Mouse (Mus musculus) CD4-positive, CD25-positive, alpha-beta regulatory T cell, adult 2 months (primary cell): ENCODE measurements around the gene Mrps16.

ENCODE experiments used
- DNase-seq: peaks from one replicate; pipeline ENCODE4 v3.0.0-alpha.2; 2012; ENCODE audit warnings: low read depth, low spot score

Mrps16 gene

GRCm38 (mm10) chr14:20393205-20393913 is at the start of gene Mrps16:
TSS of gene Mrps16 (minus strand) at chr14:20393634.
- DNase-seq = peak; percentile 98

- DNase-seq = no peak
These were observed 48.8 kb upstream of the Mrps16 start for GRCm38 (mm10) chr14:20442252-20442651.

GRCm38 (mm10) chr14:20436976-20437375 is 43.5 kb upstream of the Mrps16 start:
- no peak for DNase-seq

- no peak for DNase-seq
These were observed 39.0 kb upstream of the Mrps16 start for GRCm38 (mm10) chr14:20432420-20432819.

GRCm38 (mm10) chr14:20431726-20432125 is 38.3 kb upstream of the Mrps16 start:
- DNase-seq = no peak

GRCm38 (mm10) chr14:20429833-20430232 is 36.4 kb upstream of the Mrps16 start:
- no peak for DNase-seq

- DNase-seq = peak; percentile 7
These were observed 35.2 kb upstream of the Mrps16 start for GRCm38 (mm10) chr14:20428593-20428992.

- DNase-seq = no peak
These were observed 29.6 kb upstream of the Mrps16 start for GRCm38 (mm10) chr14:20423046-20423445.

- DNase-seq = no peak
These were observed 28.8 kb upstream of the Mrps16 start for GRCm38 (mm10) chr14:20422257-20422656.

- peak; percentile 64 for DNase-seq
These were observed 6.6 kb upstream of the Mrps16 start for GRCm38 (mm10) chr14:20400071-20400470.

- peak; percentile 56 for DNase-seq
These were observed 5.4 kb upstream of the Mrps16 start for GRCm38 (mm10) chr14:20398864-20399263.

GRCm38 (mm10) chr14:20397220-20397619 is 3.8 kb upstream of the Mrps16 start:
- no peak for DNase-seq

GRCm38 (mm10) chr14:20392326-20392725 is 1.1 kb downstream of the Mrps16 start:
- DNase-seq = no peak

GRCm38 (mm10) chr14:20389446-20390079 is 3.9 kb downstream of the Mrps16 start:
- no peak for DNase-seq

- DNase-seq = peak; percentile 95
These were observed 4.8 kb downstream of the Mrps16 start, which contains the start of gene Dnajc9 for GRCm38 (mm10) chr14:20388441-20389129. TSS of gene Dnajc9 (minus strand) at chr14:20388910.

- DNase-seq = peak; percentile 33
These were observed 13.5 kb downstream of the Mrps16 start for GRCm38 (mm10) chr14:20379753-20380430.

GRCm38 (mm10) chr14:20379087-20379640 is 14.3 kb downstream of the Mrps16 start:
- DNase-seq = no peak

GRCm38 (mm10) chr14:20378313-20379061 is 14.9 kb downstream of the Mrps16 start:
- DNase-seq = peak; percentile 86

- no peak for DNase-seq
These were observed 16.3 kb downstream of the Mrps16 start for GRCm38 (mm10) chr14:20377112-20377521.

GRCm38 (mm10) chr14:20371854-20372253 is 21.6 kb downstream of the Mrps16 start:
- DNase-seq = no peak

- DNase-seq = no peak
These were observed 22.6 kb downstream of the Mrps16 start for GRCm38 (mm10) chr14:20370798-20371197.
